ENCODE assay signal across 8 mouse cellular contexts in the genomic region with DNA sequence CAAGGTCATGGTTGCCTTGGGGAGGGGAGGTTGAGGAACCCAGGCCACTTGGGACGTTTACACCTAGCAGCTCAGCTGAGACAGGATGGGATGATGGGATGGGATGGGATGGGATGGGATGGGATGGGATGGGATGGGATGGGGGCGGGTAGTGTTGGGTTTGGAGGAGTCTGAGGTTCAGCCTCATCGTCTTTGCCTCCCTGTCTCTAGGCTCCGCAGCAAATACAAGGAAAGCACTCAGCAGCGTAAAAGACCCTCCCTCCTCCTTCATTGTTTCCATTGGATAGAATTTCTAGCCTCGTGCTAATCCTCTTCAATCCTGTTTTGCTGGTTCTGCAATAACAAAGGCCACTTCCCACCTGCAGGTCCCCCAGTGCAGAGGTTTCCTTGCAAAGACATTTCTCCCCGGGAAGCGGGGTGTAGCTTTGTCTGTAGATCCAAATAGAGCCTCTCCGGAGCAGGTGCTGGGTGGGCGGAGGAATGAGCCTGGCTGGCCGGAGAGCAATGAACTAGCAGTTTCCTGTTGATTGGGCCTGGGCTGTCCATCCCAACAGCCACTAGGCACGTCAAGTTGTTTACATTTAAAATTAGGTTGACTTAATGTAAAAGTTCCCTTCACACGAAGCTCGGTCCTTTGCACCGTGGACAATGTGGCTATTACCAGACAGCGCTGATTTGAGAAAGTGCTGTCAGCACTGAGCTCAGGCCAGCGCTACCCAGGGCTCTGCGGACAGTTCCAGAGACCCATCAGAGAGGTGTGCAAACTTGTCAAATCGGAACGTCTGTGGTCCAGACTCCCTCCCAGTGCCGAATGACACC. TPM values are rescaled to one million over a fixed set of nuclear protein-coding genes. Genes with fewer than 3 reads are reported as not detected.
DNase-seq lines count a peak whose midpoint lies in the region; ATAC-seq lines count a peak whose summit lies in the region.

No protein-coding gene starts in this region.

- H3K4me1 ChIP-seq in liver, embryonic 11.5 days (replicated peaks; ENCODE audit: control insufficient read depth, insufficient read depth, low read length) = 0 out of 2 replicates have a peak, but pooled peaks cover 2% of the 10 kb centered on the region
- peaks cover 8% of the 10 kb centered on the region for H3K4me1 ChIP-seq in hindbrain, embryonic 16.5 days (ENCODE audit: control insufficient read depth, insufficient read depth, low read depth, low read length)

- DNase-seq in liver, embryonic 11.5 days (ENCODE audit: low spot score) = no peak
- DNase-seq in liver = no peak
- peak; percentile 40 for DNase-seq in embryo, embryonic 11 days
- DNase-seq in frontal cortex, postnatal 25 days (ENCODE audit: low spot score in 2 of 2) = no peak
- DNase-seq in right cerebral cortex, postnatal 36 days (ENCODE audit: low spot score in 2 of 2) = no peak

- WGBS in liver, embryonic 11.5 days = 7% methylated on average over 21 of the region's 21 CpGs
- 8% methylated on average over 21 of the region's 21 CpGs for WGBS in hindbrain, embryonic 16.5 days

- no peak overlapping the region for H3K27ac ChIP-seq in liver, embryonic 11.5 days (ENCODE audit: low read depth, low read length)
- no peak overlapping the region for H3K27ac ChIP-seq in hindbrain, embryonic 16.5 days (ENCODE audit: low read depth, low read length)

- no peaks in the 10 kb centered on the region for H3K36me3 ChIP-seq in liver, embryonic 11.5 days (ENCODE audit: control insufficient read depth, insufficient read depth, low read length)
- no peaks in the 10 kb centered on the region for H3K36me3 ChIP-seq in hindbrain, embryonic 16.5 days (ENCODE audit: control insufficient read depth, insufficient read depth, low read length)

- H3K27me3 ChIP-seq in liver, embryonic 11.5 days (replicated peaks; ENCODE audit: control insufficient read depth, insufficient read depth, low read length) = peaks cover 37% of the 10 kb centered on the region
- no peaks in the 10 kb centered on the region; the same call in 1 of the 2 replicates for H3K27me3 ChIP-seq in hindbrain, embryonic 16.5 days (replicated peaks; ENCODE audit: control insufficient read depth, insufficient read depth, low read length)

- ATAC-seq in liver, embryonic 11.5 days (replicated peaks; ENCODE audit: low FRiP score) = no peak
- ATAC-seq in hindbrain, embryonic 16.5 days = peak; percentile 68; the same call in 1 of the 2 replicates
- 0 out of 2 replicates have a peak, but pooled peaks have one; percentile 7 for ATAC-seq in monocyte, adult 5-6 weeks (replicated peaks; ENCODE audit: insufficient number of reproducible peaks, low FRiP score, low TSS enrichment, poor library complexity, severe bottlenecking)
- no peak for ATAC-seq in erythroblast, adult 5-6 weeks (replicated peaks; ENCODE audit: low FRiP score, poor library complexity, severe bottlenecking)

- no peak overlapping the region for H3K9ac ChIP-seq in liver, embryonic 11.5 days (ENCODE audit: low read depth, low read length)
- H3K9ac ChIP-seq in hindbrain, embryonic 16.5 days (ENCODE audit: low read depth, low read length) = peak overlapping the region; percentile 17; the same call in 1 of the 2 replicates

- H3K9me3 ChIP-seq in liver, embryonic 11.5 days (ENCODE audit: control insufficient read depth, low read length) = no peaks in the 10 kb centered on the region
- H3K9me3 ChIP-seq in hindbrain, embryonic 16.5 days (ENCODE audit: control insufficient read depth, low read length) = no peaks in the 10 kb centered on the region

- H3K4me3 ChIP-seq in liver, embryonic 11.5 days (ENCODE audit: low read depth, low read length) = no peak overlapping the region; the same call in 1 of the 2 replicates
- peak overlapping the region; percentile 25 for H3K4me3 ChIP-seq in hindbrain, embryonic 16.5 days (ENCODE audit: low read length)

- peak overlapping the region; percentile 52 for H3K4me2 ChIP-seq in liver, embryonic 11.5 days
- H3K4me2 ChIP-seq in hindbrain, embryonic 16.5 days (ENCODE audit: low read length) = peak overlapping the region; percentile 47

RNA-seq across cellular contexts. Expression of a gene that starts 0.5 kb away (rescaled TPM):
- polyA plus RNA-seq in liver, embryonic 11.5 days (2014; fragmentation: Nextera tagmentation; extraction: Ambion mirVana) = 0.60 and 0.89 TPM in 2 replicates
- 1.2 and 1.5 TPM in 2 replicates for polyA plus RNA-seq in hindbrain, embryonic 16.5 days (2015; fragmentation: Nextera tagmentation; extraction: Ambion mirVana)
- total RNA-seq in monocyte, adult 5-6 weeks (2017) = 10.4 to 18.5 TPM (median 16.8 TPM) in 3 replicates
- 16.9 and 17.3 TPM in 2 replicates for total RNA-seq in erythroblast, adult 5-6 weeks (2015; ENCODE audit: low replicate concordance)
- total RNA-seq in erythroblast, adult 5-6 weeks (2017; ENCODE audit: low replicate concordance) = 9.0 and 18.1 TPM in 2 replicates

Comparison
In these comparisons a context has a peak if more than half of its experiments do, and no peak if none do; other contexts are left out.
1. ATAC-seq: peak in hindbrain, embryonic 16.5 days (single experiment) and monocyte, adult 5-6 weeks (single experiment); none in liver, embryonic 11.5 days (single experiment) and erythroblast, adult 5-6 weeks (single experiment).